Mouse (Mus musculus): Measurements from ENCODE around the gene Gm17660. TPM values are rescaled to one million over a fixed set of nuclear protein-coding genes. Genes with fewer than 3 reads are reported as not detected.

Gene Gm17660
- polyA plus RNA-seq, 1 experiment = not detected

- Histone ChIP-seq H3K27ac (ENCODE audit: insufficient read depth, low read depth, low read length) (no peak overlapping the region), H3K4me3 (ENCODE audit: insufficient read depth, low read length) (no peak overlapping the region), H3K4me1 (ENCODE audit: control insufficient read depth, insufficient read depth, low read length) (peaks cover 3% of the 10 kb centered on the region; the same call in 1 of the 2 replicates)
- TF ChIP-seq CTCF (IDR thresholded peaks at IDR 0.05; ENCODE audit: low read depth, low read length) (no peak), POLR2A (IDR thresholded peaks at IDR 0.05; ENCODE audit: borderline replicate concordance, low read depth, low read length) (no peak)
These were observed 32.1 kb upstream of the Gm17660 start for GRCm38 (mm10) chr5:104109516-104109915.

- H3K4me1 ChIP-seq (ENCODE audit: control insufficient read depth, insufficient read depth, low read length) = peaks cover 3% of the 10 kb centered on the region; the same call in 1 of the 2 replicates
- TF ChIP-seq POLR2A (IDR thresholded peaks at IDR 0.05; ENCODE audit: borderline replicate concordance, low read depth, low read length) (no peak), CTCF (IDR thresholded peaks at IDR 0.05; ENCODE audit: low read depth, low read length) (no peak)
- no peak overlapping the region for H3K27ac ChIP-seq (ENCODE audit: insufficient read depth, low read depth, low read length)
- no peak overlapping the region for H3K4me3 ChIP-seq (ENCODE audit: insufficient read depth, low read length)
These were observed 31.5 kb upstream of the Gm17660 start for GRCm38 (mm10) chr5:104108879-104109369.

DNA sequence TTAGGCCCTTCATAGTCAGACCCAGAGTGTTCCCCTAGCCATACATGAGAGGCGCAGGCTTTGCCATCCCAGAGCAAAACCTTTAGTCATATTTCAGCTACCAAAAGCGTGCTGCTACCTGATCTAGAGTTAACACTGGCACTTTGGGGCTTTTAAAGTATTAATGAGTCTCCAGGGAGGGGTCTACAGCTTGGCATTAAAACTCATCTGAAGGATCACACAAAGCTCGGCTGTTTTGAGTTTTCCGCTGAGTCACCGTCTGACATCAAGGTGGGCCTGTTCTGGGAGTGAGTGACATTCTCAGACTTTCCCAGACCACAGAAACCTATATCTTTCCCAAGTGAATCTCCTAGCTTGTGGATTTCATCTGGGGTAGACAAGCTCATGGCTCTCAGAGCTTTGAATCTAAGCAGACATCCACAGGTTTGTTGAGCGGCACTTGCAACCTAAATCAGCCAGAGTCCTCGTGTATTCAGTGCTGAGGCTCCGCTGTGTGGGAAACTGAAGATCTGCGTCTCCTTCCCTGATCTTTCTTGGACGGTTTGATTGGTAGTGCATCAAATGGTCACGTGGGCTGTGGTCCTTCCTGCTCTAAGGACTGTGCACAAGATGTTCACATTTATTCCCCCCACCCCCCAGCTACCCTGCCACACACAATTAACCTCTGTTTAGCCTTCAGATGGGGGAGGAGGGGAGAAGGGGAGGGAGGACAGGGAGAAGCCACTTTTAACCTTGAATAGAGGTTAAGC lies 30.9 kb upstream of the Gm17660 start:
- TF ChIP-seq CTCF (IDR thresholded peaks at IDR 0.05; ENCODE audit: low read depth, low read length) (no peak), POLR2A (IDR thresholded peaks at IDR 0.05; ENCODE audit: borderline replicate concordance, low read depth, low read length) (no peak)
- Histone ChIP-seq H3K27ac (ENCODE audit: insufficient read depth, low read depth, low read length) (no peak overlapping the region), H3K4me3 (ENCODE audit: insufficient read depth, low read length) (no peak overlapping the region), H3K4me1 (ENCODE audit: control insufficient read depth, insufficient read depth, low read length) (peaks cover 3% of the 10 kb centered on the region; the same call in 1 of the 2 replicates)

DNA sequence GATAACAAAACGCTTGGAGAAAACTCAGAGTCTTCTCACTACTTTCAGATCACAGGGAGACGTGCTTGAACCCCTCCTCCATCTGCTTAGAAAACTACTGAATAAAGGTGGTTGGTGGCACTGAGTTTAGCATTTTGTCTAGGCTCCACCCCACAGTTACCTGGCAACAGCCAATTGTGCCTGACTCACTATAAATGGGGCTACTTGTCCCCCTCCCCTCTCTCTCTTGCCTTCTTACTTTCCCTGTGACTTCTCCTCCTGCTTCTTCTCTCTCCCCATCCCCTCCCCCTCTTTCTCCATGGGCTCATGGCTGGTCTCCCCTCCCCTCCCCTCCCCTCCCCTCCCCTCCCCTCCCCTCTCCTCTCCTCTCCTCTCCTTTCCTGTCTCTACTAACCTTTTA lies 26.7 kb upstream of the Gm17660 start:
- TF ChIP-seq CTCF (IDR thresholded peaks at IDR 0.05; ENCODE audit: low read depth, low read length) = no peak
- TF ChIP-seq POLR2A (IDR thresholded peaks at IDR 0.05; ENCODE audit: borderline replicate concordance, low read depth, low read length) = no peak
- no peak overlapping the region for H3K4me3 ChIP-seq (ENCODE audit: insufficient read depth, low read length)
- H3K27ac ChIP-seq (ENCODE audit: insufficient read depth, low read depth, low read length) = no peak overlapping the region
- H3K4me1 ChIP-seq (ENCODE audit: control insufficient read depth, insufficient read depth, low read length) = no peaks in the 10 kb centered on the region

GRCm38 (mm10) chr5:104103171-104103570 lies 25.8 kb upstream of the Gm17660 start:
- TF ChIP-seq POLR2A (IDR thresholded peaks at IDR 0.05; ENCODE audit: borderline replicate concordance, low read depth, low read length) = no peak
- Histone ChIP-seq H3K27ac (ENCODE audit: insufficient read depth, low read depth, low read length) (no peak overlapping the region), H3K4me1 (ENCODE audit: control insufficient read depth, insufficient read depth, low read length) (no peaks in the 10 kb centered on the region), H3K4me3 (ENCODE audit: insufficient read depth, low read length) (no peak overlapping the region)

DNA sequence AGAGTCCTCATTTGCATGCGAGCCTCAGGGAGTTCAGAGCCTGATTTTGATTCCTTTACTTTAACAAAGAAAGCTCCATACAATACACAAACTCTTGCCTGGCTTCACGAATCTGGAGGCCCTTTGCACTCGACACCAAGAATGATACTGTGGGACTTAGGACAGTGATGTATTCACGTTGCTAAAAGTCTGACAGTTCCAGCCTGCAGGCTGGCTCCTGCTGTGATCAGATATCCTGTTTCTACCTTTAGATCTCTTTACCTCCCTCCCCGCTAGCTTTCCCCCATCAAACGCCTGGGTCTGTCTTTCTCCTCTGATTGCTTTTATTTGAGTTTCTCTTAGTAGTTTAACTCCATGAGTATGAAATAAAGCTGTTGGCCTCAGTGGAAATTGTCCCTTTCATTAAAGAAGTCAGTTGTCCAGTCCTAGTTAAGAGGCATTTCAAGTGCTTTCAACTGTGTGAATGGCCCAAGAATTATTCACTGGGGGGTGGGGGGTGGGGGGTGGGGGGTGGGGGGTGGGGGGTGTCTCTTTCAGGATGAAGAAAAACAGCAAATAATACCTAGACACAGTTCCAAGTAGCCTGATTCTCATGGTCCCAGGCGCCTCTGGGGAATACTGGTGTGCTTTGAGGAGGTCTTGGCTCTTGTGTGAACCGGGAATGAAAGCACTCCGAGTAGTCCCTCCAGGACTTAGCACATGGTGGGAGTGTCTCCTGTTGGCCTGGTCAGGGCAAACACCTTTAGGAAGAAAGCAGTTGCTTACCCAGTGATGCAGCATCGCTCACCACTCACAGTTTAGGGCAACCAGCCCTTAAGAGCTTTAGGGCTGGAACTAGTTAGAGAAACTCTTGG lies 24.5 kb upstream of the Gm17660 start:
- Histone ChIP-seq H3K4me3 (ENCODE audit: insufficient read depth, low read length) (no peak overlapping the region), H3K4me1 (ENCODE audit: control insufficient read depth, insufficient read depth, low read length) (no peaks in the 10 kb centered on the region), H3K27ac (ENCODE audit: insufficient read depth, low read depth, low read length) (no peak overlapping the region)
- TF ChIP-seq POLR2A (IDR thresholded peaks at IDR 0.05; ENCODE audit: borderline replicate concordance, low read depth, low read length) (no peak), CTCF (IDR thresholded peaks at IDR 0.05; ENCODE audit: low read depth, low read length) (no peak)

- Histone ChIP-seq H3K4me3 (ENCODE audit: insufficient read depth, low read length) (no peak overlapping the region), H3K27ac (ENCODE audit: insufficient read depth, low read depth, low read length) (no peak overlapping the region), H3K4me1 (ENCODE audit: control insufficient read depth, insufficient read depth, low read length) (no peaks in the 10 kb centered on the region)
- TF ChIP-seq CTCF (IDR thresholded peaks at IDR 0.05; ENCODE audit: low read depth, low read length) (no peak), POLR2A (IDR thresholded peaks at IDR 0.05; ENCODE audit: borderline replicate concordance, low read depth, low read length) (no peak)
These were observed 18.9 kb upstream of the Gm17660 start for GRCm38 (mm10) chr5:104096078-104096938.

DNA sequence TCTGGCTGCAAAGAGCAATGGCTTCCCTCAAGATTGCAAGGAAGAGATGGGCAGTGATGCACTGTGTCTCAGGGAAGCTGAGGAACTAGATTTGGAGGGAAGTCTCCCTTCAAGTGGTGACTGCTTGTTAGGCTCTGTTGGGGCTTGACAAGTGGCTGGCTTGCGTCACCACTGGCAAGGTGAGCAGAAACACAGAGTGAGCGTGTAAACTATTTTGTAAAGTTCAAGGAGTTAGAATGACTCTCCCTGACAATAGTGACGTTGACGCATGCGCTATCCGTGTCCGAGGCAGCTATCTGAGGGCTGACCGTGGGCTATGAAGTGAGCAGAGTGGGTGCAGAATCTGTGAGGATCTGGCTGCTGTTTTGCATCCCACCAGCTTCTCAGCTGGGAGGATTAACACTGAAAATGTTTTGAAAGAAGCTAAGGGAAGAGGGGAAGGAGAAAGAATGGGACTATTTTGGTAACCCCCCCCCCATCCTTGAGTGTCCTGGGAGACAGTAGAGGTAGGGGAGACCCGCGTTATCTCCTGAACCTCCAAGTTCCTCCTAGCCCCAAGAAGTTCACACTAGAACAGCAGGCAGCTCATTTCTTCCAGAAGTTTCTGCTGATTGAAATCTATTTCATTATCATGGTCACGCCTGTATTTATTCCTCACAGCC lies 18.1 kb upstream of the Gm17660 start:
- H3K4me1 ChIP-seq (ENCODE audit: control insufficient read depth, insufficient read depth, low read length) = no peaks in the 10 kb centered on the region
- H3K27ac ChIP-seq (ENCODE audit: insufficient read depth, low read depth, low read length) = no peak overlapping the region
- no peak overlapping the region for H3K4me3 ChIP-seq (ENCODE audit: insufficient read depth, low read length)
- TF ChIP-seq POLR2A (IDR thresholded peaks at IDR 0.05; ENCODE audit: borderline replicate concordance, low read depth, low read length) = no peak
- no peak for TF ChIP-seq CTCF (IDR thresholded peaks at IDR 0.05; ENCODE audit: low read depth, low read length)

GRCm38 (mm10) chr5:104089751-104090150 lies 12.3 kb upstream of the Gm17660 start:
- H3K4me1 ChIP-seq (ENCODE audit: control insufficient read depth, insufficient read depth, low read length) = no peaks in the 10 kb centered on the region
- no peak overlapping the region for H3K27ac ChIP-seq (ENCODE audit: insufficient read depth, low read depth, low read length)
- H3K4me3 ChIP-seq (ENCODE audit: insufficient read depth, low read length) = no peak overlapping the region
- TF ChIP-seq POLR2A (IDR thresholded peaks at IDR 0.05; ENCODE audit: borderline replicate concordance, low read depth, low read length) (no peak), CTCF (IDR thresholded peaks at IDR 0.05; ENCODE audit: low read depth, low read length) (no peak)

All from bone marrow macrophage, adult 2 months (primary cell).